Mouse (Mus musculus) MEL (cell line): ENCODE results near the gene Rin1. TPM values are rescaled to one million over a fixed set of nuclear protein-coding genes. Genes with fewer than 3 reads are reported as not detected.

ENCODE experiments used
- DNase-seq: peaks from one replicate; pipeline ENCODE4 v3.0.0; 2011; ENCODE audit warnings: low read depth, low spot score
- H3K27ac ChIP-seq: 2 replicates; pipeline ENCODE4 v1.5.1; 2012; ENCODE audit warnings: low read depth, mild to moderate bottlenecking, control low read depth, low read length, moderate library complexity; ENCODE audit not compliant: control insufficient read depth
- H3K27me3 ChIP-seq, 2 experiments: fragments of 150-350 bp in 1 of 2; sonication (generic) in 1 of 2; 2 replicates each; pipeline ENCODE4 v1.6.1; 2012; ENCODE audit warnings: low read length in 2 of 2, mild to moderate bottlenecking in 2 of 2, improper control_type of control experiment in 1 of 2, moderate library complexity in 1 of 2; ENCODE audit not compliant: insufficient read depth in 2 of 2, control insufficient read depth in 1 of 2
- H3K36me3 ChIP-seq, 2 experiments: 2 replicates each; pipeline ENCODE4 v1.6.1; 2012 to 2014; ENCODE audit warnings: low read length in 2 of 2, improper control_type of control experiment in 1 of 2, inconsistent platforms in 1 of 2, mild to moderate bottlenecking in 1 of 2; ENCODE audit not compliant: insufficient read depth in 2 of 2, control insufficient read depth in 1 of 2
- H3K4me1 ChIP-seq, 2 experiments: fragments of 150-350 bp in 1 of 2; sonication (generic) in 1 of 2; 2 replicates each; pipeline ENCODE4 v1.6.1; 2012; ENCODE audit warnings: low read length in 2 of 2, improper control_type of control experiment in 1 of 2, mild to moderate bottlenecking in 1 of 2; ENCODE audit not compliant: insufficient read depth in 2 of 2, control insufficient read depth in 1 of 2
- H3K4me3 ChIP-seq, 2 experiments: fragments of 150-350 bp in 1 of 2; sonication (generic) in 1 of 2; 2 replicates each; pipeline ENCODE4 v1.5.1; 2012; ENCODE audit warnings: low read depth in 2 of 2, low read length in 2 of 2, mild to moderate bottlenecking in 2 of 2, moderate library complexity in 2 of 2, control low read depth in 1 of 2, improper control_type of control experiment in 1 of 2; ENCODE audit not compliant: control insufficient read depth in 1 of 2, insufficient read depth in 1 of 2
- H3K79me2 ChIP-seq: 2 replicates; pipeline ENCODE4 v1.6.1; 2012; ENCODE audit warnings: mild to moderate bottlenecking, low read length, moderate library complexity; ENCODE audit not compliant: control insufficient read depth, poor library complexity, insufficient read depth
- H3K9ac ChIP-seq: 2 replicates; pipeline ENCODE4 v1.6.1; 2012; ENCODE audit warnings: low read depth, mild to moderate bottlenecking, control low read depth, low read length, moderate library complexity; ENCODE audit not compliant: control insufficient read depth, poor library complexity, severe bottlenecking
- H3K9me3 ChIP-seq: fragments of 150-350 bp; sonication (generic); replicated peaks from 2 replicates; pipeline ENCODE4 v1.6.1; 2012; ENCODE audit warnings: mild to moderate bottlenecking, low read length, improper control_type of control experiment, moderate library complexity; ENCODE audit not compliant: insufficient read depth
- BHLHE40 ChIP-seq: IDR thresholded peaks from 2 replicates; pipeline ENCODE4 v1.6.1; 2012; ENCODE audit warnings: low read depth, mild to moderate bottlenecking, inconsistent platforms, low read length, improper control_type of control experiment, borderline replicate concordance
- CHD1 ChIP-seq: IDR thresholded peaks from 2 replicates; pipeline ENCODE4 v1.6.1; 2012; ENCODE audit warnings: low read depth, mild to moderate bottlenecking, inconsistent platforms, low read length, improper control_type of control experiment
- CHD2 ChIP-seq: IDR thresholded peaks from 2 replicates; pipeline ENCODE4 v1.6.1; 2011; ENCODE audit warnings: low read length, improper control_type of control experiment
- CTCF ChIP-seq, 3 experiments: IDR thresholded peaks in 2 of 3; conservative IDR thresholded peaks in 1 of 3; 2 replicates each; pipeline ENCODE4 v1.5.1; 2011 to 2012; ENCODE audit warnings: low read length in 3 of 3, low read depth in 2 of 3, mild to moderate bottlenecking in 2 of 3, improper control_type of control experiment in 1 of 3, inconsistent platforms in 1 of 3, mixed read lengths in 1 of 3, moderate library complexity in 1 of 3; ENCODE audit not compliant: control insufficient read depth in 1 of 3, insufficient read depth in 1 of 3, poor library complexity in 1 of 3, severe bottlenecking in 1 of 3
- E2F4 ChIP-seq: IDR thresholded peaks from 2 replicates; pipeline ENCODE4 v1.6.1; 2011; ENCODE audit warnings: low read depth, low read length, improper control_type of control experiment, borderline replicate concordance
- JUND ChIP-seq: IDR thresholded peaks from 2 replicates; pipeline ENCODE4 v1.6.1; 2011; ENCODE audit warnings: low read depth, mild to moderate bottlenecking, improper control_type of control experiment, low read length
- KAT2A ChIP-seq: conservative IDR thresholded peaks from 2 replicates; pipeline ENCODE4 v1.6.1; 2012; ENCODE audit warnings: low read depth, low read length, improper control_type of control experiment, inconsistent platforms
- MAX ChIP-seq: IDR thresholded peaks from 2 replicates; pipeline ENCODE4 v1.6.1; 2011; ENCODE audit warnings: low read length, improper control_type of control experiment
- MEF2A ChIP-seq: IDR thresholded peaks from 2 replicates; pipeline ENCODE4 v1.6.1; 2014; ENCODE audit warnings: low read depth, mild to moderate bottlenecking, inconsistent platforms, low read length, improper control_type of control experiment; ENCODE audit not compliant: poor library complexity, insufficient replicate concordance, severe bottlenecking; ENCODE audit errors: extremely low read depth
- MXI1 ChIP-seq: IDR thresholded peaks from 2 replicates; pipeline ENCODE4 v1.6.1; 2011; ENCODE audit warnings: mild to moderate bottlenecking, low read depth, low read length, improper control_type of control experiment
- MYB ChIP-seq: IDR thresholded peaks from 2 replicates; pipeline ENCODE4 v1.6.1; 2011; ENCODE audit warnings: mild to moderate bottlenecking, low read depth, low read length, improper control_type of control experiment
- MYC ChIP-seq: IDR thresholded peaks from 2 replicates; pipeline ENCODE4 v1.6.1; 2011; ENCODE audit warnings: low read depth, mild to moderate bottlenecking, low read length, improper control_type of control experiment, moderate library complexity
- NRF1 ChIP-seq: IDR thresholded peaks from 2 replicates; pipeline ENCODE4 v1.6.1; 2014; ENCODE audit warnings: low read depth, mild to moderate bottlenecking, inconsistent platforms, low read length, improper control_type of control experiment, moderate library complexity; ENCODE audit not compliant: poor library complexity, insufficient read depth, severe bottlenecking
- POLR2A ChIP-seq, 2 experiments: IDR thresholded peaks; 2 replicates each; pipeline ENCODE4 v1.6.1; 2011 to 2012; ENCODE audit warnings: low read length in 2 of 2, mild to moderate bottlenecking in 2 of 2, control low read depth in 1 of 2, improper control_type of control experiment in 1 of 2, low read depth in 1 of 2, moderate library complexity in 1 of 2; ENCODE audit not compliant: control insufficient read depth in 1 of 2, insufficient read depth in 1 of 2, poor library complexity in 1 of 2
- POLR2AphosphoS5 ChIP-seq: IDR thresholded peaks from 2 replicates; pipeline ENCODE4 v1.6.1; 2012; ENCODE audit warnings: low read depth, borderline replicate concordance, mild to moderate bottlenecking, inconsistent platforms, low read length, moderate library complexity, mixed read lengths
- RAD21 ChIP-seq: IDR thresholded peaks from 2 replicates; pipeline ENCODE4 v1.6.1; 2011; ENCODE audit warnings: mild to moderate bottlenecking, low read depth, low read length, improper control_type of control experiment
- RCOR1 ChIP-seq: IDR thresholded peaks from 2 replicates; pipeline ENCODE4 v1.6.1; 2012; ENCODE audit warnings: low read depth, mild to moderate bottlenecking, inconsistent platforms, low read length, improper control_type of control experiment
- TBP ChIP-seq: IDR thresholded peaks from 2 replicates; pipeline ENCODE4 v1.8.0; 2011; ENCODE audit warnings: low read depth, low read length, improper control_type of control experiment
- TCF12 ChIP-seq: IDR thresholded peaks from 2 replicates; pipeline ENCODE4 v1.6.1; 2014; ENCODE audit warnings: low read depth, mild to moderate bottlenecking, inconsistent platforms, low read length, improper control_type of control experiment, moderate library complexity
- ZKSCAN1 ChIP-seq: IDR thresholded peaks from 2 replicates; pipeline ENCODE4 v1.6.1; 2012; ENCODE audit warnings: low read depth, mild to moderate bottlenecking, inconsistent platforms, low read length, improper control_type of control experiment, moderate library complexity
- ZMIZ1 ChIP-seq: IDR thresholded peaks from 2 replicates; pipeline ENCODE4 v1.6.1; 2012; ENCODE audit warnings: low read depth, mild to moderate bottlenecking, inconsistent platforms, low read length, improper control_type of control experiment, moderate library complexity
- polyA plus RNA-seq, 2 experiments: library from polyadenylated mRNA; stranded (reverse) in 1 of 2; unstranded in 1 of 2; fragments of >175 nt in 1 of 2; fragments of >200 nt in 1 of 2; gene quantifications; 2 replicates each; pipeline versions ENCODE4 v1.2.1 to v1.2.4; 2012; ENCODE audit warnings: low replicate concordance in 2 of 2, low read depth in 1 of 2; ENCODE audit not compliant: insufficient read length in 2 of 2, insufficient read depth in 1 of 2, missing spikeins in 1 of 2
- total RNA-seq: library from RNA; depleted of rRNA; stranded (reverse); fragments of 300-350 nt; gene quantifications from 2 replicates; pipeline ENCODE4 v1.2.3, GENCODE M21; 2012

Gene Rin1
- total and polyA plus RNA-seq, 3 experiments = 0.42 to 1.3 TPM; not detected in 1

DNA sequence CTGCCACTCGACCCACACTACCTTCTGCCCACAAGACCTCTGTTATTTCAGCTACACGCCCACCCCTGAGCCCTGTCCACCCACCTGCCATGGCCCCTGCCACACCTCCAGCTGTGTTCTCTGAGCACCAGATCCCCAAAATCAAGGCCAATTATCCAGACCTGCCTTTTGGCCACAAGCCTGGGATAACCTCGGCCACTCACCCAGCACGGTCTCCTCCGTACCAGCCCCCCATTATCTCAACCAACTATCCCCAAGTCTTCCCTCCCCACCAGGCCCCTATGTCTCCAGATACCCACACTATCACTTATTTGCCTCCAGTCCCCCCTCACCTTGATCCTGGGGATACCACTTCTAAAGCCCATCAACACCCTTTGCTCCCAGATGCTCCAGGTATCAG is 19.2 kb downstream of the Rin1 start:
- Histone ChIP-seq H3K4me3 (no peak overlapping the region), H3K36me3 (peaks cover 0 to 4% of the 10 kb centered on the region in 2 experiments; a peak in 1 of 4 replicates), H3K27me3 (no peaks in the 10 kb centered on the region), H3K79me2 (peaks cover 2% of the 10 kb centered on the region; the same call in 1 of the 2 replicates), H3K27ac (no peak overlapping the region), H3K9me3 (no peaks in the 10 kb centered on the region), H3K4me1 (peaks cover 5 to 34% of the 10 kb centered on the region in 2 experiments), H3K9ac (no peak overlapping the region)
- TF ChIP-seq ZKSCAN1 (no peak), RCOR1 (no peak), KAT2A (no peak), MXI1 (no peak), BHLHE40 (no peak), POLR2A (IDR thresholded peaks at IDR 0.05; ENCODE audit: control insufficient read depth in 1 of 2, insufficient read depth in 1 of 2, low read depth in 1 of 2, low read length in 2 of 2, poor library complexity in 1 of 2) (no peak), NRF1 (no peak), TBP (no peak), MYC (no peak), TCF12 (no peak), MEF2A (no peak), POLR2AphosphoS5 (no peak), MYB (no peak), CTCF (IDR thresholded peaks at IDR 0.05 in 2 of 3, conservative IDR thresholded peaks at IDR 0.05 in 1 of 3; ENCODE audit: control insufficient read depth in 1 of 3, insufficient read depth in 1 of 3, low read depth in 2 of 3, low read length in 3 of 3, poor library complexity in 1 of 3, severe bottlenecking in 1 of 3) (no peak), MAX (no peak)
- DNase-seq = no peak

DNA sequence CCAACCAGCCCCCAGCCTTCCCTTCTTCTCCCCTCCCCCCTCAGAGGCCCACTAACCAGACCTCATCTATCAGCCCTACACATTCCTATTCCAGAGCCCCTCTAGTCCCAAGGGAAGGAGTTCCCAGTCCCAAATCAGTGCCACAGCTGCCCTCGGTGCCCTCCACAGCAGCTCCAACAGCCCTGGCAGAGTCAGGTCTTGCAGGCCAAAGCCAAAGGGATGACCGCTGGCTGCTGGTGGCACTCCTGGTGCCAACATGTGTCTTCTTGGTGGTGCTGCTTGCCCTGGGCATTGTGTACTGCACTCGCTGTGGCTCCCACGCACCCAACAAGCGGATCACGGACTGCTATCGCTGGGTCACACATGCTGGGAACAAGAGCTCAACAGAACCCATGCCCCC is 19.7 kb downstream of the Rin1 start:
- no peaks in the 10 kb centered on the region for H3K27me3 ChIP-seq
- peaks cover 5 to 34% of the 10 kb centered on the region in 2 experiments for H3K4me1 ChIP-seq

More for the DNA sequence above, 19.7 kb downstream of the Rin1 start:
- no peak overlapping the region for H3K4me3 ChIP-seq
- H3K36me3 ChIP-seq = peaks cover 0 to 4% of the 10 kb centered on the region in 2 experiments; a peak in 1 of 4 replicates
- no peak for DNase-seq
- no peaks in the 10 kb centered on the region for H3K9me3 ChIP-seq
- no peak overlapping the region for H3K9ac ChIP-seq
- TF ChIP-seq JUND = no peak
- TF ChIP-seq BHLHE40 = no peak
- TF ChIP-seq E2F4 = no peak
- no peak for TF ChIP-seq RAD21
- no peak for TF ChIP-seq ZMIZ1
- no peak for TF ChIP-seq TBP
- TF ChIP-seq MAX = no peak
- no peak for TF ChIP-seq CHD2
- TF ChIP-seq POLR2AphosphoS5 = no peak
- no peak for TF ChIP-seq CHD1
- H3K79me2 ChIP-seq = peaks cover 2% of the 10 kb centered on the region; the same call in 1 of the 2 replicates
- no peak overlapping the region for H3K27ac ChIP-seq
